Mouse (Mus musculus) heart, embryonic 11.5 days (tissue): ENCODE data around the gene Gm28035. TPM values are rescaled to one million over a fixed set of nuclear protein-coding genes. Genes with fewer than 3 reads are reported as not detected.

Experiments
- ATAC-seq: fragments of 200-750 bp; cut with Nextera tagmentation; replicated peaks from 2 replicates; pipeline ENCODE4 v1.8.0; 2017; ENCODE audit warnings: moderate library complexity; ENCODE audit not compliant: insufficient number of reproducible peaks, low FRiP score, low TSS enrichment
- H3K27ac ChIP-seq: fragments of 300-500 bp; sonication (generic); 2 replicates; pipeline ENCODE4 v1.5.1; 2014; ENCODE audit warnings: mild to moderate bottlenecking, low read depth, low read length
- H3K27me3 ChIP-seq: fragments of 300-500 bp; sonication (generic); 2 replicates; pipeline ENCODE4 v1.6.1; 2014; ENCODE audit warnings: mild to moderate bottlenecking, low read length, mixed read lengths; ENCODE audit not compliant: control insufficient read depth, insufficient read depth
- H3K36me3 ChIP-seq: fragments of 300-500 bp; sonication (generic); 2 replicates; pipeline ENCODE4 v1.6.1; 2014; ENCODE audit warnings: mild to moderate bottlenecking, low read length, moderate library complexity, mixed read lengths; ENCODE audit not compliant: control insufficient read depth, insufficient read depth
- H3K4me1 ChIP-seq: fragments of 300-500 bp; sonication (generic); 2 replicates; pipeline ENCODE4 v1.6.1; 2014; ENCODE audit warnings: low read length; ENCODE audit not compliant: control insufficient read depth, insufficient read depth
- H3K4me2 ChIP-seq: fragments of 300-500 bp; sonication (generic); 2 replicates; pipeline ENCODE4 v1.6.1; 2014; ENCODE audit warnings: mild to moderate bottlenecking, moderate library complexity
- H3K4me3 ChIP-seq: fragments of 300-500 bp; sonication (generic); 2 replicates; pipeline ENCODE4 v1.5.1; 2014; ENCODE audit warnings: low read depth, low read length
- H3K9ac ChIP-seq: fragments of 300-500 bp; sonication (generic); 2 replicates; pipeline ENCODE4 v1.6.1; 2014; ENCODE audit warnings: mild to moderate bottlenecking, low read depth, low read length, moderate library complexity
- H3K9me3 ChIP-seq: fragments of 300-500 bp; sonication (generic); replicated peaks from 2 replicates; pipeline ENCODE4 v1.6.1; 2016; ENCODE audit warnings: low read length; ENCODE audit not compliant: control insufficient read depth
- WGBS: fragments of 180-500 bp; shearing (Covaris S2); extraction: QIAGEN DNeasy Blood & Tissue Kit; methylation state at CpG from one replicate; pipeline ENCODE4 v1.1.7; 2014; ENCODE audit not compliant: insufficient replicate concordance; 5-methylcytosine and 5-hydroxymethylcytosine counted together
- polyA plus RNA-seq: library from polyadenylated mRNA; unstranded; fragments of >200 nt; fragmentation: Nextera tagmentation; extraction: Ambion mirVana; gene quantifications from 2 replicates; pipeline ENCODE4 v1.2.1, GENCODE M21; 2014

Gene Gm28035
- polyA plus RNA-seq, 1 experiment from 2014 or later, result not detected

- Histone ChIP-seq H3K4me3 (peak within 1 kb of the TSS; percentile 97), H3K27ac (peak within 1 kb of the TSS; percentile 52), H3K36me3 (no peaks in the 10 kb centered on the region), H3K9me3 (no peaks in the 10 kb centered on the region), H3K9ac (peak within 1 kb of the TSS; percentile 97), H3K4me2 (peak within 1 kb of the TSS; percentile 75), H3K4me1 (peaks cover 13% of the 10 kb centered on the region), H3K27me3 (no peaks in the 10 kb centered on the region)
- WGBS, result under 1% methylated on average over 66 of the region's 68 CpGs
- ATAC-seq, result peak; percentile 90
Measured at GRCm38 (mm10) chr2:30286192-30287026, 46.0 kb downstream of the Gm28035 start, which contains the start of the genes Dolk and Nup188. Gene Dolk (minus strand): TSS chr2:30286334. Gene Nup188 (plus strand): TSS chr2:30286397.

DNA sequence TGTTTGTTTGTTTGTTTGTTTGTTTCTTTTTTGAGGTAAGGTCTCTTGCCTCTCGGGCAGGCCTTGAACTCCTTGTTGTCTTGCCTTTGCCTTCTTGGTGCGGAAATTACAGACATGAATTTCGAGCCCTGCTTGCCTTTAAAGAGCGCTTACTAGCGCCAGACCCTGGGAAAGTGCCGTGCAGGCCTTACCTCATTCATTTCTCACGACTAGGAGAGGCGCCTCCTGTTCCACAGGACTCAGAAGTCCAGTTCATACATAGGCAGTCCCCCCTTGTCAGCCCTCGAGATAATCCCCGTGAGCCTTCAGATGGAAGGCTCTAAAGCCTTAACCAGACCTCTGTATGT, 46.6 kb downstream of the Gm28035 start:
- under 1% methylated on average over 10 of the region's 10 CpGs for WGBS
- H3K36me3 ChIP-seq, result no peaks in the 10 kb centered on the region
- peak overlapping the region; percentile 97 for H3K4me3 ChIP-seq
- H3K9me3 ChIP-seq, result no peaks in the 10 kb centered on the region
- H3K4me1 ChIP-seq, result peaks cover 13% of the 10 kb centered on the region
- H3K9ac ChIP-seq, result peak overlapping the region; percentile 97
- peak overlapping the region; percentile 75 for H3K4me2 ChIP-seq
- peak overlapping the region; percentile 52 for H3K27ac ChIP-seq
- no peaks in the 10 kb centered on the region for H3K27me3 ChIP-seq
- no peak for ATAC-seq

- H3K9ac ChIP-seq, result no peak overlapping the region
- no peak overlapping the region for H3K27ac ChIP-seq
- H3K9me3 ChIP-seq, result no peaks in the 10 kb centered on the region
- 76% methylated on average over 3 of the region's 3 CpGs for WGBS
- H3K27me3 ChIP-seq, result no peaks in the 10 kb centered on the region
- H3K4me3 ChIP-seq, result no peak overlapping the region
- no peaks in the 10 kb centered on the region for H3K4me1 ChIP-seq
- peaks cover 20% of the 10 kb centered on the region for H3K36me3 ChIP-seq
- no peak for ATAC-seq
- H3K4me2 ChIP-seq, result no peak overlapping the region
Measured at GRCm38 (mm10) chr2:30299525-30299924, 59.2 kb downstream of the Gm28035 start.

GRCm38 (mm10) chr2:30299966-30300365, 59.6 kb downstream of the Gm28035 start:
- H3K4me1 ChIP-seq, result no peaks in the 10 kb centered on the region
- H3K27me3 ChIP-seq, result no peaks in the 10 kb centered on the region
- no peak overlapping the region for H3K4me3 ChIP-seq
- H3K4me2 ChIP-seq, result no peak overlapping the region
- 90% methylated on average over 5 of the region's 5 CpGs for WGBS
- no peak for ATAC-seq
- no peak overlapping the region for H3K27ac ChIP-seq
- H3K36me3 ChIP-seq, result peaks cover 23% of the 10 kb centered on the region
- H3K9me3 ChIP-seq, result no peaks in the 10 kb centered on the region
- H3K9ac ChIP-seq, result no peak overlapping the region

DNA sequence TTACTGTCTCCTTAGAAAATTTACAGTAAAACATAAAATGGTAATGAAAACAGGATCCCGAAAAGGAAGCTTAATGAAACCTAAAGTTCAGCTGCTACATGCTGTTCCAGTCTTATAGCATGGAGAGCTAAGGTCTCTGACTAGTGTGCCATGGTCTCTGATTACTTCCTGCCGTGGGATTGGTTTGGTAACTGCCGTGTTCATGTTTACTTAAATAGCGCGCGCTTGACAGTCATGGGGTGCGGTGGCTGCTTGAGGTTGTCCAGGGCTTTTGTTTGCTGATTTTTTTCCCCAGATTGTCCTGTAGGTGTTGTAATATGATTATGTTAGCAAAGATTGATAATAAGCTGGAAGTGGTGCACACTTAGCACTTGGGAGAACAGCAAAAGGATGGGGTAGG, 65.7 kb downstream of the Gm28035 start:
- peaks cover 51% of the 10 kb centered on the region for H3K36me3 ChIP-seq
- H3K4me2 ChIP-seq, result no peak overlapping the region
- no peaks in the 10 kb centered on the region for H3K4me1 ChIP-seq
- ATAC-seq, result no peak
- H3K27ac ChIP-seq, result no peak overlapping the region
- H3K4me3 ChIP-seq, result no peak overlapping the region
- no peaks in the 10 kb centered on the region for H3K27me3 ChIP-seq
- no peak overlapping the region for H3K9ac ChIP-seq
- 95% methylated on average over 7 of the region's 7 CpGs for WGBS
- H3K9me3 ChIP-seq, result no peaks in the 10 kb centered on the region

- H3K4me3 ChIP-seq, result no peak overlapping the region
- H3K9ac ChIP-seq, result no peak overlapping the region
- H3K4me1 ChIP-seq, result no peaks in the 10 kb centered on the region
- H3K36me3 ChIP-seq, result peaks cover 56% of the 10 kb centered on the region
- no peak for ATAC-seq
- H3K27ac ChIP-seq, result no peak overlapping the region
- no peaks in the 10 kb centered on the region for H3K9me3 ChIP-seq
- WGBS, result 82% methylated on average over 3 of the region's 3 CpGs
- no peaks in the 10 kb centered on the region for H3K27me3 ChIP-seq
- no peak overlapping the region for H3K4me2 ChIP-seq
Measured at GRCm38 (mm10) chr2:30309351-30309750, 69.0 kb downstream of the Gm28035 start.

GRCm38 (mm10) chr2:30311481-30311880, 71.1 kb downstream of the Gm28035 start:
- Histone ChIP-seq H3K27me3 (no peaks in the 10 kb centered on the region), H3K9me3 (no peaks in the 10 kb centered on the region), H3K9ac (no peak overlapping the region), H3K4me3 (no peak overlapping the region), H3K36me3 (peaks cover 59% of the 10 kb centered on the region), H3K4me2 (no peak overlapping the region), H3K4me1 (no peaks in the 10 kb centered on the region), H3K27ac (no peak overlapping the region)
- no peak for ATAC-seq
- WGBS, result 94% methylated on average over 2 of the region's 2 CpGs

- Histone ChIP-seq H3K27me3 (no peaks in the 10 kb centered on the region), H3K9me3 (no peaks in the 10 kb centered on the region), H3K4me3 (no peak overlapping the region), H3K4me1 (no peaks in the 10 kb centered on the region), H3K9ac (no peak overlapping the region), H3K27ac (no peak overlapping the region), H3K4me2 (no peak overlapping the region), H3K36me3 (peaks cover 51% of the 10 kb centered on the region)
- ATAC-seq, result no peak
- WGBS, result 94% methylated on average over 4 of the region's 4 CpGs
Measured at GRCm38 (mm10) chr2:30316136-30316535, 75.8 kb downstream of the Gm28035 start.

GRCm38 (mm10) chr2:30316955-30317354, 76.6 kb downstream of the Gm28035 start:
- Histone ChIP-seq H3K27me3 (no peaks in the 10 kb centered on the region), H3K4me3 (no peak overlapping the region), H3K36me3 (peaks cover 54% of the 10 kb centered on the region), H3K27ac (no peak overlapping the region), H3K4me2 (no peak overlapping the region), H3K9ac (no peak overlapping the region), H3K9me3 (no peaks in the 10 kb centered on the region), H3K4me1 (no peaks in the 10 kb centered on the region)
- ATAC-seq, result no peak
- WGBS, result 92% methylated on average over 5 of the region's 5 CpGs
